Mouse (Mus musculus) kidney, embryonic 16.5 days (tissue): ENCODE results near the gene Smc5. TPM values are rescaled to one million over a fixed set of nuclear protein-coding genes. Genes with fewer than 3 reads are reported as not detected.

Experiments used
- ATAC-seq: fragments of 200-750 bp; cut with Nextera tagmentation; 2 replicates; pipeline ENCODE4 v1.8.0; 2017; ENCODE audit warnings: moderate TSS enrichment; ENCODE audit not compliant: low FRiP score, low TSS enrichment
- H3K27ac ChIP-seq: fragments of 300-500 bp; sonication (generic); 2 replicates; pipeline ENCODE4 v1.5.1; 2014; ENCODE audit warnings: low read length
- H3K27me3 ChIP-seq: fragments of 300-500 bp; sonication (generic); 2 replicates; pipeline ENCODE4 v1.6.1; 2014; ENCODE audit warnings: low read length, control low read depth, mixed read lengths; ENCODE audit not compliant: insufficient read depth
- H3K36me3 ChIP-seq: fragments of 300-500 bp; sonication (generic); 2 replicates; pipeline ENCODE4 v1.6.1; 2014; ENCODE audit warnings: low read length, control low read depth, mixed read lengths; ENCODE audit not compliant: insufficient read depth
- H3K4me1 ChIP-seq: fragments of 300-500 bp; sonication (generic); 2 replicates; pipeline ENCODE4 v1.6.1; 2014; ENCODE audit warnings: low read length, control low read depth, mixed read lengths; ENCODE audit not compliant: insufficient read depth
- H3K4me2 ChIP-seq: fragments of 300-500 bp; sonication (generic); replicated peaks from 2 replicates; pipeline ENCODE4 v1.6.1; 2014; ENCODE audit warnings: low read depth, low read length
- H3K4me3 ChIP-seq: fragments of 300-500 bp; sonication (generic); 2 replicates; pipeline ENCODE4 v1.5.1; 2014; ENCODE audit warnings: mild to moderate bottlenecking, low read length
- H3K9ac ChIP-seq: fragments of 300-500 bp; sonication (generic); replicated peaks from 2 replicates; pipeline ENCODE4 v1.6.1; 2014; ENCODE audit warnings: low read length
- H3K9me3 ChIP-seq: fragments of 300-500 bp; sonication (generic); 2 replicates; pipeline ENCODE4 v1.6.1; 2016; ENCODE audit warnings: low read length, control low read depth
- WGBS: fragments of 180-500 bp; shearing (Covaris S2); extraction: QIAGEN DNeasy Blood & Tissue Kit; methylation state at CpG from one replicate; pipeline ENCODE4 v1.1.7; 2014; 5-methylcytosine and 5-hydroxymethylcytosine counted together
- polyA plus RNA-seq: library from polyadenylated mRNA; unstranded; fragments of >200 nt; fragmentation: Nextera tagmentation; extraction: Ambion mirVana; gene quantifications from 2 replicates; pipeline ENCODE4 v1.2.1, GENCODE M21; 2015

Smc5 gene
- polyA plus RNA-seq, 1 experiment from 2014 or later, result 27.6 TPM

- no peak overlapping the region for H3K4me2 ChIP-seq
- 48% methylated on average over 10 of the region's 10 CpGs for WGBS
- H3K27me3 ChIP-seq, result no peaks in the 10 kb centered on the region
- no peaks in the 10 kb centered on the region for H3K9me3 ChIP-seq
- 0 out of 2 replicates have a peak, but pooled peaks have one; percentile 42 for ATAC-seq
- H3K36me3 ChIP-seq, result no peaks in the 10 kb centered on the region
- no peak overlapping the region for H3K27ac ChIP-seq
- H3K4me3 ChIP-seq, result no peak overlapping the region
- H3K9ac ChIP-seq, result no peak overlapping the region
- no peaks in the 10 kb centered on the region for H3K4me1 ChIP-seq
Observed at GRCm38 (mm10) chr19:23159780-23160395, 113.8 kb downstream of the Smc5 start.

Other genes with a start within 250 kb of the Smc5 start
- 5.8 and 6.5 TPM in 2 replicates for gene Klf9, start 132.7 kb downstream of the Smc5 start, polyA plus RNA-seq
- gene Mamdc2, start 174.5 kb upstream of the Smc5 start, polyA plus RNA-seq, result 1.4 and 1.5 TPM in 2 replicates